Mouse (Mus musculus): ENCODE results near the gene Zfp213.
A peak's percentile ranks its signal among the peaks of the same experiment; 100 is the strongest.

Zfp213 gene

DNA sequence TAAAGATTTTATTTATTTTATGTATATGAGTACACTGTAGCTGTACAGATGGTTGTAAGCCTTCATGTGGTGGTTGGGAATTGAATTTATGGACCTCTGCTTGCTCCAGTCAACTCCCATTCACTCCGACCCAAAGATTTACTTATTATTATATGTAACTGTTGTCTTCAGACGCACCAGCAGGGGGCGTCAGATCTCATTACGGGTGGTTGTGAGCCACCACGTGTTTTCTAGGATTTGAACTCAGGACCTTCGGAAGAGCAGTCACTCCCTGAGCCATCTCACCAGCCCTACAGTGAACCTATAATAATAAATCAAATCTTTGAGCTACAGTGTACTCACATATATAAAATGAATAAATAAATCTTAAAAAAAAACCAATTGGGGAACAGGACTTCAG is 8.0 kb upstream of the Zfp213 start:
- DNase-seq (ENCODE audit: low spot score in 2 of 2) = no peak

DNA sequence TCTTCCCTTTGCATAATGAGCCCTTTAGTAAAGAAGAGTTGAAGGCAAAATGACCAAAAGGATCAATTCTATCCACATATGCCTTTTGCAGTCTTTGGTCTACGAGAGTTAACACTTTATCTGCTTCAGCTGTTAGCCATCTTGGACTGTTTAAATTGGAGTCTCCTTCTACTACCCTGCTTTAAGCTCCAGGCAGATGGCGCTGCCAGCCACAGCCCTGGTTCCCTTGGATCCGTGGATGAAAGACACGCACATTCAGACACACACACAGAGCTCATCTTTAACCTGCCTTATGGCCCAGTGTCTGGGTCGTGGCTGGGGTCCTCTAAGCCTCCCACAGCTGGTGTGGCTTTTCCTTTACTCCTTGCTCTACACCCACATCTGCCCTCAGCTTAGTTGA is 7.0 kb upstream of the Zfp213 start:
- no peak for DNase-seq (ENCODE audit: low spot score in 2 of 2)

- DNase-seq (ENCODE audit: low spot score in 2 of 2) = peak in 1 of 2 experiments; percentile 38
Measured at GRCm38 (mm10) chr17:23570017-23570416, 6.0 kb upstream of the Zfp213 start.

- no peak for DNase-seq (ENCODE audit: low spot score in 2 of 2)
Measured at GRCm38 (mm10) chr17:23568370-23568769, 4.3 kb upstream of the Zfp213 start.

DNA sequence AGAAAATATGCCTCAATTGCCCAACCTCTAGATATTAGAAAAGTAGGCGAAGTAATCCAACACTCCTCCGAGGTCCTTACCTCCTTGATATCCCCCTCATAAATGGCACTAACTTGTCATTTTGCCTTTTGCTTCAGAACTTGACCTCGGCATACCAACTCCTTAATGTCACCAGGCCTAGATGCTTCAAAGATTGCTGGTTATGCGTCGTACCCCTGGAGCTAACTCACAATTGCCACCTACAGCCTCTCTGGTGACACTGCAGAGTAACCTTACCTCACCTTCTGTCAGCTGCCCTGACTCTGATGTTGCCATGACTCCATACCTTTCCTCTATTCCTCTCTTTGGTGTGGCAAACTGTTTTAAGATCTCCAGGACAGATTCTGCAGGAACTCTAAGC is 2.7 kb upstream of the Zfp213 start:
- DNase-seq (ENCODE audit: low spot score in 2 of 2) = no peak

DNA sequence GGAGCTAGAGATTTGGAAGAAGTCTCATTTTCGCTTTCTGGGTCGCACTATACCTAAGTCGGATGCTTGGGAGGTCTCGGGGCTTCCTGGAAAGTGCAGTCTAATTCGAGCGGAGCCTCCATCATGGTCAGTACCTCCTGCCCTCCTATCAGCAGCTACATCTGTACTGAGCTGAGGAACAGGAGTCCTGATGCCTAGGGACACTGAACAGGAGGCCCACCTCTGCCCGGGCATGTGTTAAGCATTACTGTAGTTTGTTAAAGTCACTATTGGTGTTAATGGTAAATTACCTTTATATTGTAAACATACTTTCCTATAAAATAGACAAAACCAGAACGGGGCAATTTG is 304 bp upstream of the Zfp213 start:
- DNase-seq (ENCODE audit: low spot score in 2 of 2) = no peak

DNA sequence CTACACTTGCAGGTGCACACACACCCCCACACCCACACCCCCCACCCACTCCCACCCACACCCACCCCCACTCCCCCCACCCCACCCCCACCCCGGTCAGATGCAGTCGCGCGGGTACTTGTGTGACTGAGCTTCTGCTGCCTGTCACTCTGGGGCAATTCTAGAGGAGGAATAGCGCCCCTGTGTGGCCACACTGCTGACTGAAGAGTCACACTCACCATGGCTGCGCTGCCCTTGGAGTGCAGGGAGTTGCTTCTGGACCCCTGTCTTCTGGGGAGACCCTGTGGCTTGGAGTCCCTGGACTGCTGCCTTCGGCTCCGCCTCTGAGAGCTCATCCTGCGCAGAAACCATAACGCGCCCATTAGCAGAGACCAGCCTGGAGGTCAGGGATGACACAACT is 4.3 kb downstream of the Zfp213 start:
- DNase-seq (ENCODE audit: low spot score in 2 of 2) = peak in 1 of 2 experiments; percentile 56

- no peak for DNase-seq (ENCODE audit: low spot score in 2 of 2)
Measured at GRCm38 (mm10) chr17:23555243-23555916, 8.7 kb downstream of the Zfp213 start.

DNA sequence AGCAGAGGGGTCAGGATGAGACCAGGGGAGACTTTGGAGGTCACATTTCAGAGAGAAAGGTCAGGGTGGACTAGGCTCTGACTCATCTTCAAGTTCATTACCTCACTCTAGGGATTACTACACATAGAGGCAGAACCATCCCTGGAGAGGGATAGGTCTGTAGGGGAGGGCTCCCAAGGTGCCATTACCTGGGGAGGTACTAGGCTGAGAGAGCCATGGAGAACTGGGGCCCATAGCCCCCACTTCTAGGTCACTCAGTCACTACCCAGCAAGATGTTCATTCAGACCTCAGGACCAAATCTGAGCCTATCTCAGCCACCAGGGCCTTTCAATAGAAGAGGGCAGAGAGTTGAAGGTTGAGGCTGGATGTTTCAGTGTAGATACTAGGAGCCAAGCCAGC is 9.7 kb downstream of the Zfp213 start:
- no peak for DNase-seq (ENCODE audit: low spot score in 2 of 2)

GRCm38 (mm10) chr17:23553634-23554120 is 10.4 kb downstream of the Zfp213 start:
- no peak for DNase-seq (ENCODE audit: low spot score in 2 of 2)

GRCm38 (mm10) chr17:23552896-23553633 is 11.0 kb downstream of the Zfp213 start:
- DNase-seq (ENCODE audit: low spot score in 2 of 2) = no peak

- DNase-seq (ENCODE audit: low spot score in 2 of 2) = no peak
Measured at GRCm38 (mm10) chr17:23551963-23552362, 12.1 kb downstream of the Zfp213 start.

GRCm38 (mm10) chr17:23551416-23551815 is 12.6 kb downstream of the Zfp213 start:
- DNase-seq (ENCODE audit: low spot score in 2 of 2) = no peak

DNA sequence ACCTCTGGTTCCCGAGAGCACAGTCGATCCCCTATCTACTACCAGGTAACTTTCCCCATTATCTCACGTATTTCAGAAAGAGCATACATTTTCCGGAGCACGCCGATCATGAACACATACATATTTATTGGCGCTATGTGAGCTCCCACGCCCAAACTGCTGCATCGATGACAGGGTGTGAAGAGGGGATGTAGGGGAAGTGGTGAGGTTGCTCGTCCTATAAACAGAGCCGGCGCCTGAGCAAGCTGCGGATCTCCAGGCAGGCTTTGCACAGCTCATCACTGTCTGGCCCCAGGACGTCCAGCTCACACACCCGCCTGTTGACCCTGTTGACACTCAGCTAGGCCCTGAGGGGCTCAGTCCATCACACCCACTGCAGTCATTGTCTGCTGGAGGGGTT is 13.2 kb downstream of the Zfp213 start:
- no peak for DNase-seq (ENCODE audit: low spot score in 2 of 2)

GRCm38 (mm10) chr17:23550188-23550791 is 13.7 kb downstream of the Zfp213 start:
- DNase-seq (ENCODE audit: low spot score in 2 of 2) = peak; percentile 90 to 98

GRCm38 (mm10) chr17:23549441-23549840 is 14.6 kb downstream of the Zfp213 start:
- DNase-seq (ENCODE audit: low spot score in 2 of 2) = no peak

DNA sequence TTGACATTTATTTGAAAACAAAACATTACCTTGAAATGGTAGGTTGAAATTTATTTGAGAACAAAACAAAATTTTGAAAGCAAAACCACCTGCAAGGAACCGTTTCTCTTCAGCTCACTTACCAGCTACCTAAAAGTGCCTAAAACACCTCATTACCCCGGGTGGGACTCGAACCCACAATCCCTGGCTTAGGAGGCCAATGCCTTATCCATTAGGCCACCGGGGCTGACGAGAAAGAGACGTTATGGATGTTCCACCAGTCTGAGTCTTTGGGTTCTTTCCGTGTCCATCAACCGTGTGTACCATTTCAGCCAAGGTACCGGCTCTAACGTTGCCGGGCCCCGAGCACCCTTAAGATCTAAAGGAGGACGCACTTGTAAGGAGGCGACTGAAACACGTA is 15.4 kb downstream of the Zfp213 start:
- peak in 1 of 2 experiments; percentile 93 for DNase-seq (ENCODE audit: low spot score in 2 of 2)

DNA sequence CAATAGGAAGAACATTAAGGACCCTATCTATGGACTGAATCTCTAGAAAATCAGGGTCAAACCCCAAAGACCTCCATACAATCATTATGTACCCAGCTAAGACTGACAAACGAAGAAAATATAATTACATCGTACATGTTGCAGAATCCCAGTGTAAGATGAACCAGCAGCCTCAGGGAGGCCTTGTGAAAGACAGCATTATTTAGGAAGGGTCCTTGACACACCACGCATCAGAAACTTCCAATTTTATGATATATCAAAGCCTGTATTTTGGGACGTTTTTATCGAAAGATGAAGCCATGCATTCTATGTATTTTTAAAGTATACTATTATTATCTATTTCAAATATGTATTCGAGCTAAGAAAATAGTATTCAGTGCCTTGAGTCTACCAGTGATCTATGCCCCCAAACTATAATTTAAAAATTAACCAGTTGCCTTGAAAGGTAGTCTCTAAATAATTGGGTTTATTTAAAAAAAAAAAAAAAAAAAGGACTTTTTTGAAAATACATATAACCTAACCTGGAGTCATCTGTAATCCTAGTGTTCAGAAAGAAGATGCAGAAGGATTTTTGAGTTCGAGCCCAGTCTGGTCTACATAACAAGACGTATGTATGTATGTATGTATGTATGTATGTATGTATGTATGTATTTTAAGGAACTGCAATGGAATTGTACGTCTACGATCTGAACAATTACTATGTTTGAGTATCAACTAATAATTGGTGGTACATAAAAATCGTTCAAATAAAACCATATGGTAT is 16.2 kb downstream of the Zfp213 start:
- DNase-seq (ENCODE audit: low spot score in 2 of 2) = peak in 1 of 2 experiments; percentile 1

DNA sequence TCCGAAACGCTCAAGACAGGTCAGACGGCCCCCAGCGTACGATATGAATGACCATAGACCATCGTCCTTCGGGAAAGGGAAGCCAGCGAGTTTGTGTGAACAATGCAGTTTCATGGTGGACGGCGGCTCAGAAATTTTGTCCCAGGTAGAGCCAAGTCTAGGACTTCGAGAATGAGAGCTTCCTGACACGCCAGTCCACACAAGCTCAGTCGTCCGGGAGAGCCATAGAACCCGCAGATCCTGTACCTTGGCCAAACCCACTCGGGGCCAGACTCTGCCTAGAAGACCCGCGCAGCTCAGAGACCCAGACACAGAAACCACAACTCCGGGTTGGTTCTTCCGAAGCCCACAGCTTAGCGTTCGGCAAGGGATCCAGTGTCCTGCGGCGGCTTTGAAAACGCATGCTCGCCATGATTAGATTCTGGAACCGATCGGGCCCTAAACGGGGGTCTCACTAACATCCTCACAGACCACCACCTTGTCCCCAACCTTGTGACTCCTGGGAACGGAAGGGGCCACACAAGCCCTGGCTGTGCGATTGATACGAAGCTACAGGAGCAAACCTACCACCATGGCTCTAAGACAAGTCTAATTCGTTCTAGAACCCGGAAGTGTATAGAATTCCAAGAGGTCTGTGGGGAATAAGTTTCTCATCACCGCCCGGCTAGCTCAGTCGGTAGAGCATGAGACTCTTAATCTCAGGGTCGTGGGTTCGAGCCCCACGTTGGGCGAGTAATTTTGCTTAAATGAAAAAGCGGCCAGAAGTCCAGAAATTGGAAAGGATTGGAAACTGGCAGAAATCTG is 17.1 kb downstream of the Zfp213 start:
- DNase-seq (ENCODE audit: low spot score in 2 of 2) = peak in 1 of 2 experiments; percentile 94

GRCm38 (mm10) chr17:23546333-23546701 is 17.7 kb downstream of the Zfp213 start:
- peak in 1 of 2 experiments; percentile 81 for DNase-seq (ENCODE audit: low spot score in 2 of 2)

- DNase-seq (ENCODE audit: low spot score in 2 of 2) = no peak
Measured at GRCm38 (mm10) chr17:23545841-23546240, 18.2 kb downstream of the Zfp213 start.

Data from left cerebral cortex, adult 9 months (tissue).